Mouse (Mus musculus) MEL (cell line): ENCODE data around the gene Tubb1.

ENCODE experiments used
- CTCF ChIP-seq, 3 experiments: IDR thresholded peaks in 2 of 3; conservative IDR thresholded peaks in 1 of 3; 2 replicates each; pipeline ENCODE4 v1.5.1; 2011 to 2012; ENCODE audit warnings: low read length in 3 of 3, low read depth in 2 of 3, mild to moderate bottlenecking in 2 of 3, improper control_type of control experiment in 1 of 3, inconsistent platforms in 1 of 3, mixed read lengths in 1 of 3, moderate library complexity in 1 of 3; ENCODE audit not compliant: control insufficient read depth in 1 of 3, insufficient read depth in 1 of 3, poor library complexity in 1 of 3, severe bottlenecking in 1 of 3
- EP300 ChIP-seq, 2 experiments: IDR thresholded peaks; 2 replicates each; pipeline ENCODE4 v1.6.1; 2011; ENCODE audit warnings: improper control_type of control experiment in 2 of 2, low read length in 2 of 2, low read depth in 1 of 2, mild to moderate bottlenecking in 1 of 2
- ETS1 ChIP-seq: IDR thresholded peaks from 2 replicates; pipeline ENCODE4 v1.6.1; 2012; ENCODE audit warnings: low read depth, mild to moderate bottlenecking, inconsistent platforms, low read length, improper control_type of control experiment, moderate library complexity
- GATA1 ChIP-seq: IDR thresholded peaks from 2 replicates; pipeline ENCODE4 v1.6.1; 2011; ENCODE audit warnings: low read depth, low read length, improper control_type of control experiment
- MAX ChIP-seq: IDR thresholded peaks from 2 replicates; pipeline ENCODE4 v1.6.1; 2011; ENCODE audit warnings: low read length, improper control_type of control experiment
- MAZ ChIP-seq: IDR thresholded peaks from 2 replicates; pipeline ENCODE4 v1.6.1; 2012; ENCODE audit warnings: low read depth, mild to moderate bottlenecking, inconsistent platforms, low read length, improper control_type of control experiment
- MXI1 ChIP-seq: IDR thresholded peaks from 2 replicates; pipeline ENCODE4 v1.6.1; 2011; ENCODE audit warnings: mild to moderate bottlenecking, low read depth, low read length, improper control_type of control experiment
- MYB ChIP-seq: IDR thresholded peaks from 2 replicates; pipeline ENCODE4 v1.6.1; 2011; ENCODE audit warnings: mild to moderate bottlenecking, low read depth, low read length, improper control_type of control experiment
- POLR2A ChIP-seq, 2 experiments: IDR thresholded peaks; 2 replicates each; pipeline ENCODE4 v1.6.1; 2011 to 2012; ENCODE audit warnings: low read length in 2 of 2, mild to moderate bottlenecking in 2 of 2, control low read depth in 1 of 2, improper control_type of control experiment in 1 of 2, low read depth in 1 of 2, moderate library complexity in 1 of 2; ENCODE audit not compliant: control insufficient read depth in 1 of 2, insufficient read depth in 1 of 2, poor library complexity in 1 of 2

GRCm38 (mm10) chr2:174442460-174442859, 8.0 kb upstream of the Tubb1 start:
- TF ChIP-seq MYB (no peak), MAZ (no peak), POLR2A (IDR thresholded peaks at IDR 0.05; ENCODE audit: control insufficient read depth in 1 of 2, insufficient read depth in 1 of 2, low read depth in 1 of 2, low read length in 2 of 2, poor library complexity in 1 of 2) (no peak), MXI1 (no peak), CTCF (IDR thresholded peaks at IDR 0.05 in 2 of 3, conservative IDR thresholded peaks at IDR 0.05 in 1 of 3; ENCODE audit: control insufficient read depth in 1 of 3, insufficient read depth in 1 of 3, low read depth in 2 of 3, low read length in 3 of 3, poor library complexity in 1 of 3, severe bottlenecking in 1 of 3) (no peak), EP300 (IDR thresholded peaks at IDR 0.05; ENCODE audit: low read depth in 1 of 2, low read length in 2 of 2) (no peak), GATA1 (no peak), ETS1 (no peak), MAX (no peak)
